Mouse (Mus musculus) left cerebral cortex, adult 2 months (tissue): ENCODE data around the gene Cacna2d4. TPM values are rescaled to one million over a fixed set of nuclear protein-coding genes. Genes with fewer than 3 reads are reported as not detected.
"Not testable (repeated sequence)": the region's sequence is repeated elsewhere in the genome, so short reads cannot be mapped to it uniquely, and the experiment has no call there.

Source experiments
- DNase-seq, 2 experiments: peaks; one replicate each; pipeline ENCODE4 v3.0.0; 2021 to 2022; ENCODE audit warnings: low spot score in 2 of 2, mixed read lengths in 1 of 2; ENCODE audit errors: extremely low spot score in 1 of 2
- H3K27ac ChIP-seq: fragments of 200-600 bp; 2 replicates; pipeline ENCODE4 v1.8.1; 2022
- H3K4me3 ChIP-seq: fragments of 200-600 bp; 2 replicates; pipeline ENCODE4 v1.8.1; 2022
- CTCF ChIP-seq: fragments of 200-600 bp; IDR thresholded peaks from 2 replicates; pipeline ENCODE4 v1.8.1; 2022; ENCODE audit warnings: antibody characterized with exemption, mild to moderate bottlenecking, moderate library complexity
- intact Hi-C: fragments of 180-260 bp; cut with DNase I; formaldehyde crosslinking; loops from one replicate; pipeline ENCODE4 v1.15.1; 2025
- total RNA-seq, 2 experiments: library from RNA; stranded (reverse); gene quantifications; 2 replicates each; pipeline ENCODE4 v1.2.3; 2021

Gene Cacna2d4
- total RNA-seq, 2 experiments from 2014 or later, result 1.7 to 1.9 TPM

DNA sequence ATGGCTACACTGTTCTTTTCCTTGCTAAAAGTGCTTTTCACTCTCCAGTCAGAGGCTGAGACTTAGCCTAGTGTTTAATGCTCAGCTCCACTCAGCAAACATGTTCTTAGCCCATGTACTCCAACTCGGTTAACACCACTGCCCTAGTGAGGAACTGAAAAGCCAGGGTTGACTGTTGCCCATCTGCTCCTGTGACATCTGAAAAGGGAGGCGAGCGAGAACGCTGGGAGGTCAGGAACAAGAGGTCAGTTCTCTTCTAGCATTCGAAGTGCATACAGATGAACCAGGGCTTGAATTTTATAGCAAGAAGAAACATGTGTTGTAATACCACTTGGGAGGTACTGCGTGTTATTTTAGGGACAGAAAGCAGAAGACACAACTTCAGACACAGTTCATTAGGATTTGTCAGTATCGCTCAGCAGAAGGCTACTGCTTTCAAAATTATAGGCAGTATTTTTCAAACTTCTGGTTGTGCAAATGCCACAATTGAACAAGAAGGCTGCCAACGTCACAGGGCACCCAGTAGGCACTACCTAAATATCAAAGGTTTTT lies 121.8 kb downstream of the Cacna2d4 start:
- no peak for TF ChIP-seq CTCF
- H3K4me3 ChIP-seq, result no peak overlapping the region
- no peak for DNase-seq
- no peak overlapping the region for H3K27ac ChIP-seq
- intact Hi-C loops, result loop anchor here (5.0 kb wide), 1 partner anchor 74 kb away; no protein-coding TSS in a partner anchor

DNA sequence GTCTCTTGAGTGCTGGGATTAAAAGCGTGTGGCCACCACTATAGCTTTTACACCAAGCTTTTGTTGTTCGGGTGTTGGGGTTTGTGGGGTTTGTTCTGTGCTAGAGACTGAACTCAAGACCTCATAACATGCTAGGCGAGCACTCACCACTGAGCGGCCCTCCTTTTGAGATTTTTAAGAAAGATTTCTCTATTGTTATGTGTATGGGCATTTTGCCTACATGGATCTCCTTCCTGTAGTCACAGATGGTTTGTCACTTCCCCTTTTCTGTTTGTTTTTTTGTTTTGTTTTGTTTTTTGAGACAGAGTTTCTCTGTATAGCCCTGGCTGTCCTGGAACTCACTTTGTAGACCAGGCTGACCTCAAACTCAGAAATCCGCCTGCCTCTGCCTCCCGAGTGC lies 123.9 kb downstream of the Cacna2d4 start:
- intact Hi-C loops, H3K27ac ChIP-seq, H3K4me3 ChIP-seq: not testable (repeated sequence)

DNA sequence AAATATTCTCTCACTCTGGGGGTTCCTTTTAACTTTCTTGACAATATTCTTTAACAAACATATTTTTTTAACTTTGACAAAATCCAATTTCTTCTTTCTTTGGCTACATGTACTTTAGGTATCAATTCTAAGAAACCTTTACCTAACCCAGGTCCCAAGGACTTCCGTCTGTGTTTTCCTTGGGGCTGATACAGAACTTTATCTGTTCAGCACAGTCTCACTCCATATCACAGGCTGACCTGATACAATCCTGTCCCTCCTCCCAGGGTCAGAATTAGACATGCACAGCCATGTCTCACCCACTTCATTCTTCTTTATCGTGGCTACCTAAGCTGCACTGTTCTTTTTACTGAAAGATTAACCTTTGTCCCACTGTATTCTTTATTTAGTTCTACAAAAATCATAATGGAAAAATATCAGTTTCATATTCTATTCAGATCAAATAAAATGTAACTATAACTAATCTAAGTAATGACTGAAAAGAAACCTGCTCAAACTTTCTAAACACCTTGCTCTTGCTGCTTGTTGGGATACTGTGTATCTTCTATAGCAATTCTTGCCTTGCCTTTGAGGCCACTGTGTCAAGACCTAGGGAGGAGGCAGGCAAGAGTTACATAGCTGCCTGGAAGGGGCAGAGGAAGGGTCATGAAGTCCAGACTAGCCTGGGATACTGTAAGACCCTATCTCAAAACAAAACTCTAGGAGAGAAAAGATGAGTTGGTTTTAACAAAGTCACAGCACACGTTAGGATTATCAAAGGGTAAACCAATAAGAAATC lies 124.8 kb downstream of the Cacna2d4 start:
- no peak for DNase-seq
- intact Hi-C loops, result no loop called here
- Histone ChIP-seq H3K4me3 (no peak overlapping the region), H3K27ac (no peak overlapping the region)
- TF ChIP-seq CTCF, result no peak

More for the DNA sequence above, 123.9 kb downstream of the Cacna2d4 start:
- not testable (repeated sequence) for DNase-seq

DNA sequence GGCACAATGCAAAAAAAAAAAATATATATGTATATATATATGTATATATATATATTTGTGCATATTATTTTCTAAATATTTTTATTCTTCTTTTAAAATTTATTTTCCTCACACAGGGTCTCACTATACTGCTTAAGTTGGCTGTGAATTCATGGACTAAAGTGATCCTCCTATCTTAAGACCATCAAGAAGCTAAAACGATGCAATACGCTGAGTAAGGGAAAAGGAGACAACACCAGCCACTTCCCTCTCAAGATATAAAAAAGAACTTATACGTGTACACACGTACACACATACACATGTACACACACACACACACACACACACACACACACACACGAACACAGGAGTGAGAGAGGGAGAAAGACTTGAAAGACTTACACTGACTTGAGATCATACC lies 127.3 kb downstream of the Cacna2d4 start:
- DNase-seq, result no peak
- Histone ChIP-seq H3K4me3 (no peak overlapping the region), H3K27ac (no peak overlapping the region)
- intact Hi-C loops, result no loop called here
- TF ChIP-seq CTCF, result no peak

DNA sequence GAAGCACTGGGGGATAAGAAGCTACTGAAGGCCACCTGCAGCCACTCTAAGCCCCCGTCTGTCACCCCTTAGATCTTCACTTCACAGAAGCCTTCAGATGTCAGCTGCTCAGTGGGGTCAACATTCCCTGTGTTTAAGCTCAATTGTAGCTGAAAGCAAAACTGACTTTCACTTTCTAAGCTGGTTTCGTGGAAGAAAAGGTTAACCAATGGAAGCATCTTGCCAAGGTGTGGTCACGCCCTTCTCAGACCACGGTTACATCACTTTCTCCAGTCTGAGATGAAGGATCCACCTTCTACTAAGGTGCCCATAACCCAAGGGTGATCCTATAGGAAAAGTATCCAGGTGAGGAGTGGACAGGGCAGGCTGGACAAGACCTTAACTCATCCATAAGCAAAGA lies 130.5 kb downstream of the Cacna2d4 start:
- DNase-seq, intact Hi-C loops, H3K4me3 ChIP-seq, H3K27ac ChIP-seq: not testable (repeated sequence)

DNA sequence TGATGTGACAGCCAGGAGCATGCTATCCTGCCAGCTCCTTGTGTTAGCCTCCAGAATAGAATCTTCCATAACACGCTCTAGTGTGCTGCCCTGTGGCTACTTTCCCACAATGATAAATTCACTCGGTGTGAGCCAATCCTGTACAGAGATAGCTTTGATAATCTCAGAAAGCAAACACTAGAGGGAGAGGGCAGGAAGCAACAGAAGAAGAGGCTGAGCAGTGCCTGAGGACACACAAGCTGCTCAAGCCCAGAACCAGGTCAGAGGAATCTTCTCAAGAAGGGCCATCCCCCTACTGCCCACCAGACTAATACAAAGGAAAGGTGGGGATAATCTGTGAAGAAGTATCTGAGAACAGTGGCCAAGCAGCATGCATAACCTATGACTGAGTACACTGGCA lies 131.1 kb downstream of the Cacna2d4 start:
- Histone ChIP-seq H3K27ac (no peak overlapping the region), H3K4me3 (no peak overlapping the region)
- intact Hi-C loops, result no loop called here
- TF ChIP-seq CTCF, result no peak; the same call in 1 of the 2 replicates
- no peak for DNase-seq

DNA sequence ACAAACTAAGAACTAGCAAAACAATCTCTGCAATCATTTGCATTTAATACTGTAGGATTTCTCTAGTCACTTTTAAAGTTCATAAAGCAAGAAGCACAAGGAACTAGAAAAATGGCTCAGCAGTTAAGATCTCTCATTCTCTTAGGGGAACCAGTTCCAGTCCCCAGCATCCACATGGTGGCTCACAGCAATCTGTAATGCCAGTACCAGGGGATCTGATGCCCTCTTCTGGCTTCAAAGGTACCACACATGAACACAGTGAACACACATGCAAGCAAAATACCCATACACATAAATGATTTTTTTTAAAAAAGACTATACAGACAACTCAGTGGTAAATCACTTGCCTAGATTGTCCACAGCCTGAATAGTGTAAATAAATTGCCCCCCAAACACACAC lies 135.3 kb downstream of the Cacna2d4 start:
- no peak for DNase-seq
- Histone ChIP-seq H3K27ac (no peak overlapping the region), H3K4me3 (no peak overlapping the region)
- intact Hi-C loops, result no loop called here
- peak; percentile 19 for TF ChIP-seq CTCF

DNA sequence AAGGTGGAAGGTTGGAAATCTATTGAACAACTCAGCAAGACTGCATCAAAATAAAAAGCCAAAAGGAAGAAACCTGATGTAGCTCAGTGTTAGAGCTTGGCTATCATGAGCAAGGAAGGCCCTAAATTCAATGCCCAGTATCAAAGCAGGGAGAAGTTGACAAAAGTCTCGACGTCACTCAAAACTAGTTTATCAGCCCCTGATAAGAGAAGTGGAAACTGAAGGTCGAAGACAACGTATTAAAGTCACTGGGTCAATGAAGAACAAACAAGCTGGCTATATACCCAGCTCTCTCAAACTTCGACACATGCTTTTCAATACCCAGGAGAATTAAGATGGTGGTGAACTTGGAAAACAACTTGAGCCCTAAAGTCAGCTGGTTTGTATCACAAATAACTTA lies 135.9 kb downstream of the Cacna2d4 start:
- intact Hi-C loops, result no loop called here
- no peak for TF ChIP-seq CTCF

DNA sequence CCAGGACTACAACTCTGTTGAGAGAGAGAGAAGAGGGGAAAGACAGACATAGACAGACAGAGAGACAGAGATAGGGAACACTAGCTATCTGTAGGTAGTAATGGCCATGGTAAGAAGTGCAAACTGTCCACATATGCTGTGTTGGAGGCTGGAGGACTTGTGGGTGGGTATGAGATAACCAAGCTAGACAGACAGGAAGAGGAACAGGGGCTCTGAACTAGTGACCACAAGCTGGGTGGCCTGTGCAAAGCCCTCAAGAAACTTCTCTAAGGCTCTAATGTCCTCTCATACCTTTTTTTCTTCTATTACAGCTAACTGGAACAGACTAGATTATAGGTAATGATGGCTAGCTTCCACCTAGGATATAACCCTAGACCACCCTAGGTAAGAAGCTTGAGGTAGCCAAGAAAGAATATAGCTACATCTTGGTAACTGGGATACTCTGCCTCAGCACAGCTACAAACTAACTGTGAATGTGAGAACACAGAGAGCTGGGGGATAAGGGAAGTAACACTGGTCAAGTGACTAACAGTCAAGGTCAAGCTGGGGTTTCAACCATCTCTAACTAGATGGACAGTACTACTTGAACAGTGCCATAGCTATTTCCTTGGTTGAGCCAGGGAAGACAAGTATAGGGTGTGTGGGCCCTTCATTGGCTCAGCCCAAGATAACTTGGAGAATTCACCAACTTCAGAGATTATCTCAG lies 136.8 kb downstream of the Cacna2d4 start:
- Histone ChIP-seq H3K4me3 (no peak overlapping the region), H3K27ac (no peak overlapping the region)
- DNase-seq, result no peak
- TF ChIP-seq CTCF, result no peak
- intact Hi-C loops, result no loop called here

More for the DNA sequence above, 135.9 kb downstream of the Cacna2d4 start:
- DNase-seq, result no peak
- H3K4me3 ChIP-seq, result no peak overlapping the region
- no peak overlapping the region for H3K27ac ChIP-seq

DNA sequence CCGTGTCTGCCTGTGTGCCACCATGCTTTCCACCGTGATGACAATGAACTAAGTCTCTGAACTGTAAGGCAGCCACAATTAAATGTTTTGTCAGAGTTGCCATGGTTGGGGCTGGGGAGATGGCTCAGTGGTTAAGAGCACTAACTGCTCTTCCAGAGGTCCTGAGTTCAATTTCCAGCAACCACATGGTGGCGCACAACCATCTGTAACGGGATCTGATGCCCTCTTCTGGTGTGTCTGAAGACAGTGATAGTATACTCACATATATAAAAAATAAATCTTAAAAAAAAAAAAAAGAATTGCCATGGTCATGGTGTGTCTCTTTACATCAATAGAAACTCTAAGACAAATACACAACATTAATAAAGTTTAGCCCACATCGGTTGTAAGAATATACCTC lies 138.7 kb downstream of the Cacna2d4 start:
- no peak; the same call in none of the 2 replicates for TF ChIP-seq CTCF
- intact Hi-C loops, result no loop called here
- H3K27ac ChIP-seq, result no peak overlapping the region
- no peak overlapping the region for H3K4me3 ChIP-seq
- DNase-seq, result no peak

DNA sequence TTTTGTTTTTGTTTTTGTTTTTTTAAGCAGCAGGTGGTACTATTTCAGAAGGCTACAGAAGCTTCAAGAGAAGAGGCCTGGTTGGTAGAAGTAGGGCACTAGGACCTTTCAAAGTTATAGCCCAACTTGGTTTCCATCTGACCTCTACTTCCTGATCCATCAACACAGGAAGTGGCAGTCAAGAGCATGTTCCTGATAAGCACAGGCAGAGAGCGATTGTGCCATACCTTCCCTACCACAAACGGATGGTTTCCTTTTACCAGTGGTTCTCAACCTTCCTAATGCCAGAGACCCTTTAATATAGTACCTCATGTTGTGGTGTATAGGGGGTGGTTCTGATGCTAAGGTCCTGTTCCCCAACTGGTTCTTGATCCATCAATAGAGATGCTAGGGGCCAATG lies 141.3 kb downstream of the Cacna2d4 start:
- no peak overlapping the region for H3K27ac ChIP-seq
- intact Hi-C loops, result no loop called here
- H3K4me3 ChIP-seq, result no peak overlapping the region
- TF ChIP-seq CTCF, result no peak
- no peak for DNase-seq

DNA sequence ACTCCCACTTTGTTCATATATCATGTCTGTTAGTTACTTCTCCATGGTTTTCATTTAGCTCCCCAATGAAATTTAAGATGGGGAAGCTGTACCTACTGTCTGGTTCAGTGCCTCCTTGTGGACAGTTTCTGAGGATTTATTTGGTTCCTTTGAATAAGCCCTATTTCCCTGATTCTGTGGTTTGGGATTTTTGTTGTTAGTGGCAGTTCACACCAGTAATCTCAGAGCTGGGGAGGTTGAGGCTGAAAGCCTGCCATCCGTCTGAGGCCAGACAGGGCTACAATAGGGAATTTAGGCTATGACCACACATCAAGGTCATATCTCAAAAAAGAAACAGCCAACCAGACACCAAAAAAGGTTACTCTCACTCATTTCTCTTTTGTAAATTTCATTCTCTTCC lies 142.3 kb downstream of the Cacna2d4 start:
- Histone ChIP-seq H3K27ac (no peak overlapping the region), H3K4me3 (no peak overlapping the region)
- DNase-seq, result no peak
- no peak; the same call in 1 of the 2 replicates for TF ChIP-seq CTCF
- intact Hi-C loops, result no loop called here
